Comparison of ENCODE assay signal across 28 mouse cellular contexts in genomic region chr10:78407132-78407531, GRCm38 (mm10). TPM values are rescaled to one million over a fixed set of nuclear protein-coding genes. Genes with fewer than 3 reads are reported as not detected.
DNase-seq lines count a peak whose midpoint lies in the region; ATAC-seq and TF ChIP-seq lines count a peak whose summit lies in the region.
"Had no signal": no experiment of that assay in that cellular context is flagged by ENCODE, and none has a peak within 500 bp of the region (broad histone marks: within the 10 kb centered on the region; RNA-seq: fewer than 3 reads in every experiment).

No protein-coding gene starts in this region.

- H3K36me3 ChIP-seq in thymus, adult 2 months (ENCODE audit: control insufficient read depth, insufficient read depth, low read length), result peaks cover 73% of the 10 kb centered on the region
- peaks cover 91% of the 10 kb centered on the region for H3K36me3 ChIP-seq in liver, embryonic 12.5 days
- H3K36me3 ChIP-seq in liver, embryonic 16.5 days (ENCODE audit: control insufficient read depth, insufficient read depth), result peaks cover 61% of the 10 kb centered on the region
- peaks cover 57% of the 10 kb centered on the region for H3K36me3 ChIP-seq in forebrain, embryonic 16.5 days (ENCODE audit: control insufficient read depth, insufficient read depth)

- 0 out of 2 replicates have a peak overlapping the region, but pooled peaks have one; percentile 1 for H3K27ac ChIP-seq in thymus, adult 2 months (ENCODE audit: control insufficient read depth, insufficient read depth, low read length)
- no peak overlapping the region for H3K27ac ChIP-seq in liver, embryonic 12.5 days
- H3K27ac ChIP-seq in liver, embryonic 16.5 days (ENCODE audit: low read length), result no peak overlapping the region
- no peak overlapping the region for H3K27ac ChIP-seq in forebrain, embryonic 16.5 days (ENCODE audit: low read length)
- H3K27ac ChIP-seq: embryonic facial prominence, embryonic 10.5 days; embryonic facial prominence, embryonic 13.5 days; forebrain, embryonic 13.5 days; gastrocnemius, adult 2 months; hindbrain, embryonic 13.5 days had no signal

- no peak overlapping the region for H3K4me2 ChIP-seq in liver, embryonic 12.5 days
- H3K4me2 ChIP-seq in liver, embryonic 16.5 days (ENCODE audit: low read depth, low read length), result no peak overlapping the region
- H3K4me2 ChIP-seq in forebrain, embryonic 16.5 days (ENCODE audit: low read length), result no peak overlapping the region
- H3K4me2 ChIP-seq: embryonic facial prominence, embryonic 13.5 days; forebrain, embryonic 13.5 days; heart, embryonic 11.5 days; hindbrain, embryonic 13.5 days had no signal

- H3K9ac ChIP-seq in liver, embryonic 12.5 days, result no peak overlapping the region
- H3K9ac ChIP-seq in liver, embryonic 16.5 days (ENCODE audit: low read depth, low read length), result no peak overlapping the region
- no peak overlapping the region for H3K9ac ChIP-seq in forebrain, embryonic 16.5 days (replicated peaks; ENCODE audit: low read depth, low read length)
- H3K9ac ChIP-seq: embryonic facial prominence, embryonic 13.5 days; forebrain, embryonic 13.5 days; forebrain, postnatal 0 days; hindbrain, embryonic 13.5 days had no signal

- peak; percentile 53; the same call in 1 of the 2 replicates for ATAC-seq in liver, embryonic 12.5 days
- 0 out of 2 replicates have a peak, but pooled peaks have one; percentile 20 for ATAC-seq in liver, embryonic 16.5 days (ENCODE audit: low read depth)
- ATAC-seq in megakaryocyte-erythroid progenitor cell, adult 5-6 weeks (replicated peaks; ENCODE audit: low FRiP score, low TSS enrichment, poor library complexity, severe bottlenecking), result peak; percentile 37; the same call in 1 of the 2 replicates
- ATAC-seq in forebrain, embryonic 16.5 days, result no peak
- ATAC-seq: forebrain, embryonic 13.5 days; forebrain, postnatal 0 days; hindbrain, embryonic 16.5 days had no signal

- no peaks in the 10 kb centered on the region for H3K9me3 ChIP-seq in liver, embryonic 12.5 days (replicated peaks)
- no peaks in the 10 kb centered on the region for H3K9me3 ChIP-seq in liver, embryonic 16.5 days (replicated peaks; ENCODE audit: control insufficient read depth, low read length)
- H3K9me3 ChIP-seq in forebrain, embryonic 16.5 days (ENCODE audit: control insufficient read depth, low read length), result no peaks in the 10 kb centered on the region
- H3K9me3 ChIP-seq: embryonic facial prominence, embryonic 10.5 days; embryonic facial prominence, embryonic 13.5 days; forebrain, embryonic 13.5 days; hindbrain, embryonic 13.5 days had no signal

- no peak for TF ChIP-seq POLR2A in thymus, adult 2 months (IDR thresholded peaks at IDR 0.05; ENCODE audit: control insufficient read depth, extremely low read depth, insufficient read depth, low read length, poor library complexity)

- H3K4me3 ChIP-seq in thymus, adult 2 months (ENCODE audit: control insufficient read depth, insufficient read depth, low read length), result no peak overlapping the region
- no peak overlapping the region for H3K4me3 ChIP-seq in liver, embryonic 12.5 days
- H3K4me3 ChIP-seq in liver, embryonic 16.5 days (ENCODE audit: low read depth, low read length), result no peak overlapping the region
- H3K4me3 ChIP-seq in forebrain, embryonic 16.5 days (replicated peaks; ENCODE audit: low read length), result no peak overlapping the region
- H3K4me3 ChIP-seq: embryonic facial prominence, embryonic 10.5 days; embryonic facial prominence, embryonic 13.5 days; erythroblast, embryonic 14.5 days; forebrain, embryonic 13.5 days; gastrocnemius, adult 2 months; hindbrain, embryonic 13.5 days had no signal

- 91% methylated on average over 4 of the region's 4 CpGs for WGBS in thymus, adult 2 months
- 34% methylated on average over 4 of the region's 4 CpGs for WGBS in liver, embryonic 12.5 days (ENCODE audit: insufficient replicate concordance)
- whole genome bisulfite sequencing in liver, embryonic 16.5 days (ENCODE audit: insufficient replicate concordance), result 31% methylated on average over 4 of the region's 4 CpGs
- WGBS in forebrain, embryonic 16.5 days, result 97% methylated on average over 4 of the region's 4 CpGs

- TF ChIP-seq CTCF in thymus, adult 2 months (IDR thresholded peaks at IDR 0.05; ENCODE audit: borderline replicate concordance, control insufficient read depth, extremely low read depth, insufficient read depth, low read length, poor library complexity), result no peak

- H3K4me1 ChIP-seq in thymus, adult 2 months (replicated peaks; ENCODE audit: control insufficient read depth, insufficient read depth, low read length), result peaks cover 40% of the 10 kb centered on the region
- peaks cover 45% of the 10 kb centered on the region for H3K4me1 ChIP-seq in liver, embryonic 12.5 days
- peaks cover 17% of the 10 kb centered on the region for H3K4me1 ChIP-seq in liver, embryonic 16.5 days (ENCODE audit: control insufficient read depth, low read depth, low read length)
- peaks cover 11% of the 10 kb centered on the region for H3K4me1 ChIP-seq in forebrain, embryonic 16.5 days (replicated peaks; ENCODE audit: control insufficient read depth, insufficient read depth, low read length)

- no peak for DNase-seq in thymus, adult 2 months
- no peak for DNase-seq in thymus, postnatal 4 days
- no peak for DNase-seq in ovary, postnatal 10 days (ENCODE audit: low spot score)
- no peak for DNase-seq in adrenal gland, adult 8-10 months
- DNase-seq: adrenal gland, adult 2 months; adrenal gland, postnatal 25 days; B cell, adult 2 months; cerebellum, adult 11-12 months; cerebellum, adult 8-10 months; cerebellum, postnatal 10 days; cerebellum, postnatal 36 days; embryo, embryonic 11 days; forebrain, postnatal 0 days; gastrocnemius, adult 2 months; gastrocnemius, postnatal 14 days had no signal

- H3K27me3 ChIP-seq in thymus, adult 2 months (ENCODE audit: control insufficient read depth, insufficient read depth, low read length), result no peaks in the 10 kb centered on the region
- no peaks in the 10 kb centered on the region for H3K27me3 ChIP-seq in liver, embryonic 12.5 days (replicated peaks)
- H3K27me3 ChIP-seq in liver, embryonic 16.5 days (ENCODE audit: control insufficient read depth, insufficient read depth, low read depth, low read length), result no peaks in the 10 kb centered on the region
- H3K27me3 ChIP-seq in forebrain, embryonic 16.5 days (replicated peaks; ENCODE audit: control insufficient read depth, insufficient read depth, low read length), result no peaks in the 10 kb centered on the region
- H3K27me3 ChIP-seq: CH12.LX; embryonic facial prominence, embryonic 13.5 days; forebrain, embryonic 13.5 days; hindbrain, embryonic 13.5 days had no signal

RNA-seq across cellular contexts. Expression of gene Rrp1, which starts 5.7 kb away (rescaled TPM):
- 133 and 164 TPM in 2 replicates for polyA plus RNA-seq in thymus, adult 2 months (2012; rRNA removed)
- 200 and 201 TPM in 2 replicates for polyA plus RNA-seq in liver, embryonic 12.5 days (2016; fragmentation: Nextera tagmentation; extraction: Ambion mirVana)
- 101 and 105 TPM in 2 replicates for polyA plus RNA-seq in liver, embryonic 16.5 days (2015; fragmentation: Nextera tagmentation; extraction: Ambion mirVana)
- total RNA-seq in megakaryocyte-erythroid progenitor cell, adult 5-6 weeks (2014; fragmentation: Nextera tagmentation), result 202 and 217 TPM in 2 replicates
- 450 and 532 TPM in 2 replicates for total RNA-seq in megakaryocyte-erythroid progenitor cell, adult 5-6 weeks (2017)
- 436 and 438 TPM in 2 replicates for polyA plus RNA-seq in forebrain, embryonic 16.5 days (2015; fragmentation: Nextera tagmentation; extraction: Ambion mirVana)
- total RNA-seq in adrenal gland, adult 8-10 months (2022), result 100 to 1,000 TPM; 215 to 262 (median 251) TPM

RNA-seq across cellular contexts. Expression of gene Cstb, which starts 18.3 kb away (rescaled TPM):
- 212 and 247 TPM in 2 replicates for polyA plus RNA-seq in thymus, adult 2 months (2012; rRNA removed)
- 104 and 106 TPM in 2 replicates for polyA plus RNA-seq in liver, embryonic 12.5 days (2016; fragmentation: Nextera tagmentation; extraction: Ambion mirVana)
- polyA plus RNA-seq in liver, embryonic 16.5 days (2015; fragmentation: Nextera tagmentation; extraction: Ambion mirVana), result 93.9 and 102 TPM in 2 replicates
- total RNA-seq in megakaryocyte-erythroid progenitor cell, adult 5-6 weeks (2014; fragmentation: Nextera tagmentation), result 55.3 and 72.9 TPM in 2 replicates
- 28.9 and 35.7 TPM in 2 replicates for total RNA-seq in megakaryocyte-erythroid progenitor cell, adult 5-6 weeks (2017)
- polyA plus RNA-seq in forebrain, embryonic 16.5 days (2015; fragmentation: Nextera tagmentation; extraction: Ambion mirVana), result 96.6 and 117 TPM in 2 replicates
- 100 to 1,000 TPM; 276 to 340 (median 329) TPM for total RNA-seq in adrenal gland, adult 8-10 months (2022)

RNA-seq across cellular contexts. Expression of gene Agpat3, which starts 54.8 kb away (rescaled TPM):
- polyA plus RNA-seq in thymus, adult 2 months (2012; rRNA removed), result 386 and 423 TPM in 2 replicates
- polyA plus RNA-seq in liver, embryonic 12.5 days (2016; fragmentation: Nextera tagmentation; extraction: Ambion mirVana), result 25.3 and 25.7 TPM in 2 replicates
- polyA plus RNA-seq in liver, embryonic 16.5 days (2015; fragmentation: Nextera tagmentation; extraction: Ambion mirVana), result 20.6 and 26.8 TPM in 2 replicates
- 20.4 and 22.9 TPM in 2 replicates for total RNA-seq in megakaryocyte-erythroid progenitor cell, adult 5-6 weeks (2014; fragmentation: Nextera tagmentation)
- total RNA-seq in megakaryocyte-erythroid progenitor cell, adult 5-6 weeks (2017), result 11.6 and 23.9 TPM in 2 replicates
- polyA plus RNA-seq in forebrain, embryonic 16.5 days (2015; fragmentation: Nextera tagmentation; extraction: Ambion mirVana), result 71.2 and 78.2 TPM in 2 replicates
- total RNA-seq in adrenal gland, adult 8-10 months (2022), result 100 to 1,000 TPM; 228 to 370 (median 267) TPM
- total RNA-seq: MEL had no signal

RNA-seq across cellular contexts. Expression of gene Pdxk, which starts 57.6 kb away (rescaled TPM):
- polyA plus RNA-seq in thymus, adult 2 months (2012; rRNA removed), result 26.1 and 28.8 TPM in 2 replicates
- 7.8 and 8.2 TPM in 2 replicates for polyA plus RNA-seq in liver, embryonic 12.5 days (2016; fragmentation: Nextera tagmentation; extraction: Ambion mirVana)
- 5.4 and 6.4 TPM in 2 replicates for polyA plus RNA-seq in liver, embryonic 16.5 days (2015; fragmentation: Nextera tagmentation; extraction: Ambion mirVana)
- total RNA-seq in megakaryocyte-erythroid progenitor cell, adult 5-6 weeks (2014; fragmentation: Nextera tagmentation), result 19.2 and 20.1 TPM in 2 replicates
- total RNA-seq in megakaryocyte-erythroid progenitor cell, adult 5-6 weeks (2017), result 8.5 and 16.1 TPM in 2 replicates
- polyA plus RNA-seq in forebrain, embryonic 16.5 days (2015; fragmentation: Nextera tagmentation; extraction: Ambion mirVana), result 16.7 and 23.0 TPM in 2 replicates
- 10 to 100 TPM; 31.7 to 46.1 (median 42.1) TPM for total RNA-seq in adrenal gland, adult 8-10 months (2022)
